Mouse (Mus musculus): ENCODE measurements at regions not wholly inside any gene's neighbourhood (a gene's known extent, or its start where the extent isn't known, plus 50 kb on each side); places are given as distances from the start of the nearest gene placed in this dataset.

DNA sequence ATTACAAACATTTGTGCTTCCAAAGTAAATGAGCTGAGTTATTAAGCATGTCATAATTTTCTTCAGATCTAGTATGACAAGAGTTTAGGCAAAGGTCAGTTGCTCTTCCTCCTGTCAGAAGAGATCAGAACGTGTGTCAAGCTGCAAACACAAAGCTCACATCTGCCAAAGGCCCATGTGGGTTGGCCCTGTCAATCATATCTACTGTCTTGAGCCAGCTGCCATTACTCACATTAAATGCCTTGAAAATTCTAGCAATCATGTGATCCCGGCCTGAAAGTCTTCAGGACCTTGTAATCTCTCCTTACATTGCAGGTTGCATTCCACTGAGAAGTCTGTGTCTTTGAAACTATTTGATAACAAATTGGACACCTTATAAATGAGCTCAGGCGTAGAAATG, 146.8 kb upstream of the Cp start:
- TF ChIP-seq CTCF (IDR thresholded peaks at IDR 0.05; ENCODE audit: borderline replicate concordance, insufficient read depth, low read depth, low read length), result no peak
- TF ChIP-seq POLR2A (IDR thresholded peaks at IDR 0.05; ENCODE audit: borderline replicate concordance, insufficient read depth, low read length), result no peak

Measured in cerebellum, adult 2 months (tissue).